Mouse (Mus musculus) spleen, adult 12 weeks (tissue): Measurements from ENCODE around the gene Slc26a5.

ENCODE experiments used
- DNase-seq: peaks from one replicate; pipeline ENCODE4 v3.0.0; 2022; ENCODE audit warnings: low spot score

Gene Slc26a5

GRCm38 (mm10) chr5:21865346-21866107, at the start of gene Slc26a5:
Slc26a5 (minus strand) TSS chr5:21865604.
- DNase-seq, result no peak

GRCm38 (mm10) chr5:21914776-21915175, 49.4 kb upstream of the Slc26a5 start:
- DNase-seq, result no peak

GRCm38 (mm10) chr5:21912835-21913530, 47.6 kb upstream of the Slc26a5 start:
- DNase-seq, result no peak

GRCm38 (mm10) chr5:21910726-21911125, 45.3 kb upstream of the Slc26a5 start:
- DNase-seq, result no peak

GRCm38 (mm10) chr5:21909713-21910112, 44.3 kb upstream of the Slc26a5 start:
- no peak for DNase-seq

- no peak for DNase-seq
Measured at GRCm38 (mm10) chr5:21901411-21901810, 36.0 kb upstream of the Slc26a5 start.

GRCm38 (mm10) chr5:21900891-21901290, 35.5 kb upstream of the Slc26a5 start:
- DNase-seq, result no peak

- no peak for DNase-seq
Measured at GRCm38 (mm10) chr5:21898875-21899274, 33.5 kb upstream of the Slc26a5 start.

- DNase-seq, result no peak
Measured at GRCm38 (mm10) chr5:21896586-21896985, 31.2 kb upstream of the Slc26a5 start.

GRCm38 (mm10) chr5:21894168-21894567, 28.8 kb upstream of the Slc26a5 start:
- DNase-seq, result no peak

- no peak for DNase-seq
Measured at GRCm38 (mm10) chr5:21866750-21867149, 1.3 kb upstream of the Slc26a5 start.

- DNase-seq, result no peak
Measured at GRCm38 (mm10) chr5:21866311-21866712, 908 bp upstream of the Slc26a5 start.

- no peak for DNase-seq
Measured at GRCm38 (mm10) chr5:21858653-21859052, 6.8 kb downstream of the Slc26a5 start.

GRCm38 (mm10) chr5:21851679-21852340, 13.6 kb downstream of the Slc26a5 start:
- no peak for DNase-seq

- no peak for DNase-seq
Measured at GRCm38 (mm10) chr5:21847438-21847837, 18.0 kb downstream of the Slc26a5 start.

- no peak for DNase-seq
Measured at GRCm38 (mm10) chr5:21846616-21847290, 18.7 kb downstream of the Slc26a5 start.

- no peak for DNase-seq
Measured at GRCm38 (mm10) chr5:21844676-21845075, 20.7 kb downstream of the Slc26a5 start.

- DNase-seq, result no peak
Measured at GRCm38 (mm10) chr5:21831761-21832160, 33.6 kb downstream of the Slc26a5 start.

- DNase-seq, result no peak
Measured at GRCm38 (mm10) chr5:21828855-21829254, 36.5 kb downstream of the Slc26a5 start.

GRCm38 (mm10) chr5:21827643-21828042, 37.8 kb downstream of the Slc26a5 start:
- DNase-seq, result no peak

GRCm38 (mm10) chr5:21826370-21826769, 39.0 kb downstream of the Slc26a5 start:
- no peak for DNase-seq

- DNase-seq, result peak; percentile 21
Measured at GRCm38 (mm10) chr5:21813994-21814393, 51.4 kb downstream of the Slc26a5 start.
